Mouse (Mus musculus) embryo, embryonic 10 days (tissue): ENCODE data around the gene Hfe2.
A peak's percentile ranks its signal among the peaks of the same experiment; 100 is the strongest.
"Not testable (repeated sequence)": the region's sequence is repeated elsewhere in the genome, so short reads cannot be mapped to it uniquely, and the experiment has no call there.

ENCODE experiments used
- DNase-seq: peaks from one replicate; pipeline ENCODE4 v3.0.0-alpha.2; 2015; ENCODE audit warnings: low spot score

Hfe2 gene

GRCm38 (mm10) chr3:96496620-96497275 is 28.2 kb upstream of the Hfe2 start:
- peak; percentile 26 for DNase-seq

GRCm38 (mm10) chr3:96497451-96498028 is 27.4 kb upstream of the Hfe2 start:
- DNase-seq, result peak; percentile 87

- peak; percentile 29 for DNase-seq
Observed at GRCm38 (mm10) chr3:96498476-96499245, 26.3 kb upstream of the Hfe2 start.

- DNase-seq, result peak; percentile 89
Observed at GRCm38 (mm10) chr3:96499481-96500288, 25.3 kb upstream of the Hfe2 start.

- DNase-seq, result peak; percentile 93
Observed at GRCm38 (mm10) chr3:96500289-96500621, 24.7 kb upstream of the Hfe2 start.

- DNase-seq, result peak; percentile 83
Observed at GRCm38 (mm10) chr3:96500691-96501265, 24.2 kb upstream of the Hfe2 start.

- peak; percentile 95 for DNase-seq
Observed at GRCm38 (mm10) chr3:96501391-96502115, 23.4 kb upstream of the Hfe2 start.

- DNase-seq, result peak; percentile 15
Observed at GRCm38 (mm10) chr3:96502181-96503082, 22.5 kb upstream of the Hfe2 start.

GRCm38 (mm10) chr3:96503083-96503450 is 21.9 kb upstream of the Hfe2 start:
- DNase-seq, result peak; percentile 95

GRCm38 (mm10) chr3:96503946-96504345 is 21.0 kb upstream of the Hfe2 start:
- no peak for DNase-seq

- DNase-seq, result no peak
Observed at GRCm38 (mm10) chr3:96504931-96505330, 20.0 kb upstream of the Hfe2 start.

GRCm38 (mm10) chr3:96506396-96507047 is 18.4 kb upstream of the Hfe2 start:
- no peak for DNase-seq

- DNase-seq, result not testable (repeated sequence)
Observed at GRCm38 (mm10) chr3:96507966-96508365, 17.0 kb upstream of the Hfe2 start.

GRCm38 (mm10) chr3:96520171-96520570 is 4.8 kb upstream of the Hfe2 start:
- DNase-seq, result no peak

- no peak for DNase-seq
Observed at GRCm38 (mm10) chr3:96522149-96522548, 2.8 kb upstream of the Hfe2 start.

GRCm38 (mm10) chr3:96524028-96524810 is 753 bp upstream of the Hfe2 start:
- no peak for DNase-seq

- DNase-seq, result no peak
Observed at GRCm38 (mm10) chr3:96526013-96526762, 1.2 kb downstream of the Hfe2 start.

- DNase-seq, result peak; percentile 47
Observed at GRCm38 (mm10) chr3:96526864-96527542, 2.0 kb downstream of the Hfe2 start.
